Mouse (Mus musculus) hindbrain, embryonic 13.5 days (tissue): ENCODE data around the gene Ndufv3. TPM values are rescaled to one million over a fixed set of nuclear protein-coding genes. Genes with fewer than 3 reads are reported as not detected.

Experiments
- ATAC-seq: fragments of 200-750 bp; cut with Nextera tagmentation; 2 replicates; pipeline ENCODE4 v1.8.0; 2017; ENCODE audit warnings: moderate TSS enrichment; ENCODE audit not compliant: low FRiP score
- H3K27ac ChIP-seq: fragments of 300-500 bp; sonication (generic); 2 replicates; pipeline ENCODE4 v1.5.1; 2015; ENCODE audit warnings: inconsistent platforms, mild to moderate bottlenecking, moderate library complexity
- H3K27me3 ChIP-seq: fragments of 300-500 bp; sonication (generic); 2 replicates; pipeline ENCODE4 v1.6.1; 2015; ENCODE audit warnings: mild to moderate bottlenecking, inconsistent platforms
- H3K36me3 ChIP-seq: fragments of 300-500 bp; sonication (generic); 2 replicates; pipeline ENCODE4 v1.6.1; 2015; ENCODE audit warnings: mild to moderate bottlenecking, inconsistent platforms
- H3K4me1 ChIP-seq: fragments of 300-500 bp; sonication (generic); replicated peaks from 2 replicates; pipeline ENCODE4 v1.6.1; 2015; ENCODE audit warnings: inconsistent platforms
- H3K4me2 ChIP-seq: fragments of 300-500 bp; sonication (generic); 2 replicates; pipeline ENCODE4 v1.6.1; 2015; ENCODE audit warnings: inconsistent platforms, mild to moderate bottlenecking, moderate library complexity
- H3K4me3 ChIP-seq: fragments of 300-500 bp; sonication (generic); 2 replicates; pipeline ENCODE4 v1.5.1; 2015; ENCODE audit warnings: mild to moderate bottlenecking, inconsistent platforms
- H3K9ac ChIP-seq: fragments of 300-500 bp; sonication (generic); 2 replicates; pipeline ENCODE4 v1.6.1; 2015; ENCODE audit warnings: mild to moderate bottlenecking, inconsistent platforms
- H3K9me3 ChIP-seq: fragments of 300-500 bp; sonication (generic); 2 replicates; pipeline ENCODE4 v1.6.1; 2016; ENCODE audit warnings: inconsistent platforms
- WGBS: fragments of 180-500 bp; shearing (Covaris S2); methylation state at CpG from one replicate; pipeline ENCODE4 v1.1.7; 2015; 5-methylcytosine and 5-hydroxymethylcytosine counted together
- polyA plus RNA-seq: library from polyadenylated mRNA; unstranded; fragments of >200 nt; fragmentation: Nextera tagmentation; extraction: Ambion mirVana; gene quantifications from 2 replicates; pipeline ENCODE4 v1.2.1, GENCODE M21; 2015

The Ndufv3 gene
- polyA plus RNA-seq = 399 and 414 TPM in 2 replicates

DNA sequence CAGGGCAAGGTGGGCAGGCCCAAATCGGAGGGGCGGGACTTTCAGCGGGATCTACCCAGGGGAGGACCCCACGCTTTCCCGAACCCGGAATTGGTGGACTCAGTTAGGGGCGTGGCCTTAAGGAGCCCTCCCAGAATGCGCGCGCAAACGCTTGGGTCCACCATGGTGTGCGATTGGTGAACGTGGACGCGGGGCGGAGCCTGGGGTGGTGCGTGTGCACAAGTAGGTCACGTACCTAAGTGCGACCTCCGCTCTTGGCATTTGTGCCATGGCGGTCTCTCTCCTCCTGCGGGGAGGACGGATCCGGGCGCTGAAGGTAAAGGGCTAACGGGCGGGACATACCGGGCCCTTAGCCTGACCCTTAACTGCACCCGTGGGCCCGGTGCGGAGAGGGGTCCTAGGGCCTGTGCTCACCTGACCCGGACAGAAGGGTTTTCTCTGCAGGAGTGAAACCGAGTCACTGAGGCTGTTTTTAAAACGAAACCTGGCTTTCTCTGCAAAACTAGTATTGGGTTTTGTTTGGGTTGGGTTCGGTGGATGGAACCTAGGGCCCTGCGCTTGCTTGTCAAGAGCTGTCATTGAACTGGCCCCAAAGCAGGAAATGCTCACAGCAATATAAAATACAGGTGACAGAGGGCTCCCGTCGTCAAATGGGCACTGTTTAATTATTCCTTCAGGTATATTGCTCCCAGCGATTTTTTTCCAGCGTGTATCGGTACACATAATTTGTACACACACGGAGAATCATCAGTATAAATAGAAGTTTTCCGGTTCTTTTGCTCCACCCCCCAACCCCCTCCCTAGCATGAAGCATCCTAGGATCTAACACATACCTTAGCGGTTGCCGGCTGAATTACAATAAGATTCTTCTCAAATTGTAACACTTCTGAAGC lies at the start of gene Ndufv3, which contains the start of gene Wdr4:
TSS of gene Ndufv3 (plus strand) at position 170 of the 893 bp plus-strand sequence.
TSS of gene Wdr4 (minus strand) at position 35 of the 893 bp plus-strand sequence.
- peaks cover 44% of the 10 kb centered on the region for H3K4me1 ChIP-seq
- H3K4me3 ChIP-seq = peak within 1 kb of the TSS; percentile 60
- ATAC-seq = peak; percentile 92
- H3K4me2 ChIP-seq = peak within 1 kb of the TSS; percentile 75
- under 1% methylated on average over 45 of the region's 45 CpGs for WGBS
- peak within 1 kb of the TSS; percentile 77 for H3K9ac ChIP-seq
- H3K36me3 ChIP-seq = peaks cover 20% of the 10 kb centered on the region
- H3K27ac ChIP-seq = peak within 1 kb of the TSS; percentile 82
- no peaks in the 10 kb centered on the region for H3K27me3 ChIP-seq
- H3K9me3 ChIP-seq = no peaks in the 10 kb centered on the region

DNA sequence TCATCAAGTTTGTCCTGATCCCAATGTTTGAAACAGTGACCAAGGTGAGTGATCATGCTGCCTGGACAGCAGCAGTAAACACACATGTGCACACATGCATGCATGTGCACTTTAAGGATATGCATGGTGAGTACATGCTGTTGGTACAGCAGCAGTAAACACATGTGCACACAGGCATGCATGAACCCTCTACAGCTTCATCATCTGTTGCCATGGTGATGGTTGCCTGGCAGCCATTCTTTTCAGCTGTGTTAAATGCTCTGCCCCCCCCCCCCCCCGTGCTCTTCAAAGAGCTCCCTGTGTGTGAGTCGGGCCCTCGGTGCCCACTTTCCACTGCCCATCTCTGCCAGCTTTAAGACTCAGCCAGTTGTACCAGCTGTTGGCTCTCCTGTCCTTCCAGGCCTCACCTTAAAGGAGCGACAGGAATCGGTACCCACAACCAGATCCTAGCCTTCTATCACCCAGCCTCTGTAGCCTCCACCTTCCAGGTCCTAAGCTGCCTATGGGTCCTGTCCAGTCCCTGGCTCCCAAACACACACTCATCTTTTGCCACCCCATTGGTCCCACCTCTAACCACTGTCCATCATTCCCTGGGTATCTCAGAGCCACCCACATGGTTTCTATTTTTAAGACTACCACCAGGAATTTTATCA lies 49.0 kb upstream of the Ndufv3 start:
- H3K9me3 ChIP-seq = 0 out of 2 replicates have a peak, but pooled peaks cover 3% of the 10 kb centered on the region
- 46% methylated on average over 5 of the region's 5 CpGs for WGBS
- peaks cover 88% of the 10 kb centered on the region for H3K36me3 ChIP-seq
- H3K27ac ChIP-seq = no peak overlapping the region
- peak; percentile 82 for ATAC-seq
- H3K4me1 ChIP-seq = peaks cover 16% of the 10 kb centered on the region
- H3K27me3 ChIP-seq = no peaks in the 10 kb centered on the region
- no peak overlapping the region for H3K4me3 ChIP-seq
- no peak overlapping the region for H3K4me2 ChIP-seq
- H3K9ac ChIP-seq = no peak overlapping the region

DNA sequence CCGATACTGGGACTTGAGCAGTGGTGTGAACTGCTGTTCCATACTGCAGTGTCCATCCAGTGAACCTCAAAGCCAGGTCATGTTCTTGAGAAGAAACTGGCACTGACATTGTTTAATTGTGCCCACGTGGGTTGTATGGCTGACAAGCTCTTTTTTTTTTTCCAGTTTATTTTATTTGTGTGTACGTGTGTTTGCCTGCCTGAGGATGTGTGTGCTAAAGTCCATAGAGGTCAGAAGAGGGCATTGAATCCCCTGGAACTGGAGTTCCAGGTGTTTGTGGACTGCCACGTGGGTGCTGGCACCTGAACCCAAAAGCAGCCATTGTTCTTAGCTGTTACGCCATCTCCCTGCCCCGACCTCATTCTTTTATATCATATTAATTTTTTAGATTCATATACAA lies 45.5 kb upstream of the Ndufv3 start:
- no peaks in the 10 kb centered on the region for H3K9me3 ChIP-seq
- no peaks in the 10 kb centered on the region for H3K27me3 ChIP-seq
- peaks cover 70% of the 10 kb centered on the region for H3K36me3 ChIP-seq
- H3K9ac ChIP-seq = no peak overlapping the region
- peaks cover 19% of the 10 kb centered on the region for H3K4me1 ChIP-seq
- no peak overlapping the region for H3K4me3 ChIP-seq
- no peak for ATAC-seq
- H3K4me2 ChIP-seq = no peak overlapping the region
- 82% methylated on average over 6 of the region's 6 CpGs for WGBS
- peak overlapping the region; percentile 44; the same call in 1 of the 2 replicates for H3K27ac ChIP-seq

DNA sequence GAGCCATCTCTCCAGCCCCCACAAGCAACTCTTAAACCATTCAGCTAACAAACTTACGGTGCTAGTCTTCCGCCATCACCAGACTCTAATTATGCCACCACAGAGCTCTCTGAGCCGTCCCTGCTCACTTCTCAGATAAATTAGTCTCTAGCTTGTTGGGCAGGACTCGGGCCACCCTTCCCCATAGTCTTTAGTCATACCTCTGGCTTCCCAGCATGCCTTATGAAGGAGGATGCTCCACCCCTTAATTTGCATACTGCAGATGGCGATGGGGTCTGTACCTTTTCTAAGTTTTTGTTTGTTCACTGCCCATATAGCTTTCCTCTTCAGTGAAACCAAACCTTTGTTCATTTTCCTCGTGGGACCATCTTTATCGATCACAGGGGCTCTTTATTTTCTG lies 41.3 kb upstream of the Ndufv3 start:
- H3K27me3 ChIP-seq = no peaks in the 10 kb centered on the region; the same call in 1 of the 2 replicates
- no peak for ATAC-seq
- peaks cover 33% of the 10 kb centered on the region for H3K36me3 ChIP-seq
- no peak overlapping the region for H3K9ac ChIP-seq
- H3K4me1 ChIP-seq = 0 out of 2 replicates have a peak, but pooled peaks cover 2% of the 10 kb centered on the region
- H3K27ac ChIP-seq = no peak overlapping the region
- 84% methylated on average over 7 of the region's 7 CpGs for WGBS
- H3K4me2 ChIP-seq = no peak overlapping the region
- H3K4me3 ChIP-seq = no peak overlapping the region
- H3K9me3 ChIP-seq = no peaks in the 10 kb centered on the region

DNA sequence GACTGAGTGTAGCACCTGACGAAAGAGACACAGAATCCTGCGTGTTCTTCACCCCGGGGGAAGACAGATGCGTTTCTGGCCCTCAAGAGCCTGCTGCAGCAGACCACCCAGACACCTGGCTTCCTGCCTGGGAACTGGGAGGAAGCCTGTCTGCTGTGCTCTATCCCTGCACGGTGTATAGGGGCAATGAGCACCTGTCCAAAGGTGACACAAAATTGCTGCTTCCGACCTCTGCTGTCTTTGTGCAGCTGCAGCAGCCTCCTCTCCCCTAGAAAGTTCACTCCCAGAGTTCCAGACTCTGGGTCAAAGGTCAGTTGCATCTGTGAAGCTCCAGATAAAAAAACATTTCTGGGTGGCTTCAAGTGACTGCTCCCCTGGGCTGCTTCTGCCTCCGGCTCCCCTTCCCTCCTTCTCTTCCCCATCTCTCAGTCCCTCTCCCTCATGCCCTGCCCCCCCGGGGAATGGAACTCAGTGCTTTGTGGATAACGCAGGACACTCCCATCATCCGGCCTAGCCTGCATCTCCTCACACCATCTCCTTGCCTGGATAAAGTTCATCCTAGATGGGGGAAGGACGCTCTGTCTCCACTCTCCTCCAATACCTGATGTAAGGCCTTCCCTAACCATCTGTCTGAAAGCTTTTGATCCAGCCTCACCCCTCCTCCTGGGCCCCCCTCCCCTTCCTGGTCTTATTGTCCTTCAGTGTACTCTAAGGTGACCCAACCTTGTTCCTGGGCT lies 40.6 kb upstream of the Ndufv3 start:
- H3K4me1 ChIP-seq = 0 out of 2 replicates have a peak, but pooled peaks cover 2% of the 10 kb centered on the region
- H3K27ac ChIP-seq = no peak overlapping the region
- H3K9ac ChIP-seq = 0 out of 2 replicates have a peak overlapping the region, but pooled peaks have one; percentile 2
- 62% methylated on average over 11 of the region's 11 CpGs for WGBS
- H3K4me3 ChIP-seq = no peak overlapping the region
- no peak overlapping the region for H3K4me2 ChIP-seq
- ATAC-seq = no peak
- no peaks in the 10 kb centered on the region; the same call in 1 of the 2 replicates for H3K27me3 ChIP-seq
- H3K9me3 ChIP-seq = no peaks in the 10 kb centered on the region
- H3K36me3 ChIP-seq = peaks cover 29% of the 10 kb centered on the region

DNA sequence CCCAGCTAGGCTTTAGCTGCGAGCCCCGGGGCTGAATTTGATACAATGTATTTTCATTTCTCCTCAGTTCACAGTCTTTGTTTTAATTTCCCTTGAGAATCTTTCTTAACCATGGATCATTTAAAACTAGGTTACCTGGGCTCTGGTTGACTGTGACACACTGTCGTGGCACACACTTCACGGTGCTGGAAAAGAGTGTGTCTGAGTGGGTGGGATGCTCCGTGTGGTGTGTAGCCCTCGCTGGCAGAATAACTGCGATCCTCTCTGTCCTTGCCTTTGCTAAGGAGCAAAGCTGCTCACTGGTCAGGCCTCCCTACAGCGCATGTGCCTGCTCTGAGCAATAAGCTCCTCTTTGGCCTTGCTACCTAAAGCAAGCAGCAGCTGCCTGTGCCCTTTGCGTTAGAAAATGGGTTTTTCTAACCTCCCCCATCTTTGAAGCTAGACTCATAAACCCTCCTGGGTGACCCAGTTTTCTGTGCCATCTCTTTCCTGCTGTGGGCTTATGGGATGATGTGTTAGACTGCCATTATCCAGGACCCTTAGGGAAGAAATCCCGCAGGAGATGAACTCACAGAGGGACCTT lies 33.2 kb upstream of the Ndufv3 start:
- peaks cover 16% of the 10 kb centered on the region for H3K4me1 ChIP-seq
- H3K4me3 ChIP-seq = no peak overlapping the region
- H3K4me2 ChIP-seq = no peak overlapping the region
- ATAC-seq = no peak
- peak overlapping the region; percentile 76 for H3K27ac ChIP-seq
- H3K9ac ChIP-seq = peak overlapping the region; percentile 31; the same call in 1 of the 2 replicates
- H3K27me3 ChIP-seq = 0 out of 2 replicates have a peak, but pooled peaks cover 7% of the 10 kb centered on the region
- 66% methylated on average over 10 of the region's 10 CpGs for WGBS
- H3K9me3 ChIP-seq = no peaks in the 10 kb centered on the region
- H3K36me3 ChIP-seq = no peaks in the 10 kb centered on the region

DNA sequence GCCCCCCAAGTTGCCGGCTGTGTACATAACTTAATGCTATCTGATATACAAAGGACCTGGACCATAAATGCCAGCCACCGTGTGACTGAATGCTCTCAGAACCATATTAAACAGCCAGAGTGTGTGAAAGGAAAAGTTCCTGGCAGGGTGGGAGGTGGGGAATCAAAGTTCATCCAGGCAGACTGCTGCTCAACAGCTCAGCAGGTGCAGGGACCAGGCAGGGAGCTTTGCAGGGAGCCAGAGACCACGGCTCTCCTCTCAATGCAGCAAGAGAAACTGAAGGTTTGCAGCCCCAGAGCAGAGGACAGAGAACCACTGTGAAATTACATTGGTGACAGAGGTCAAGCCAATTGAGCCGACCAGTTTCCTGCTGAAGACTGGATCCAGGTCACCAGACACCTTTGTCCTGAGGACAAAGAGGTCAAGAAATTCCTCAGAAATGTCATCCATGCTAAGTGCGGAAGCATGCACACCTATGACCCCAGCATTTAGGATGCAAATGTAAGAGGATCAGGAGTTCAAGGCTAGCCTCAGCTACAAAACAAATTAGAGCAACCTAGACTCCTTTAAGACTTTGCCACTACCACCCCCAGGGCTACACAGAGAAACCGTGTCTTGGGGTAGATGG lies 32.4 kb upstream of the Ndufv3 start:
- H3K9me3 ChIP-seq = no peaks in the 10 kb centered on the region
- ATAC-seq = no peak
- peaks cover 16% of the 10 kb centered on the region for H3K4me1 ChIP-seq
- no peak overlapping the region for H3K4me3 ChIP-seq
- H3K36me3 ChIP-seq = no peaks in the 10 kb centered on the region
- H3K27me3 ChIP-seq = 0 out of 2 replicates have a peak, but pooled peaks cover 7% of the 10 kb centered on the region
- H3K9ac ChIP-seq = no peak overlapping the region
- H3K4me2 ChIP-seq = no peak overlapping the region
- H3K27ac ChIP-seq = peak overlapping the region; percentile 76
- WGBS = 25% methylated on average over 6 of the region's 6 CpGs

DNA sequence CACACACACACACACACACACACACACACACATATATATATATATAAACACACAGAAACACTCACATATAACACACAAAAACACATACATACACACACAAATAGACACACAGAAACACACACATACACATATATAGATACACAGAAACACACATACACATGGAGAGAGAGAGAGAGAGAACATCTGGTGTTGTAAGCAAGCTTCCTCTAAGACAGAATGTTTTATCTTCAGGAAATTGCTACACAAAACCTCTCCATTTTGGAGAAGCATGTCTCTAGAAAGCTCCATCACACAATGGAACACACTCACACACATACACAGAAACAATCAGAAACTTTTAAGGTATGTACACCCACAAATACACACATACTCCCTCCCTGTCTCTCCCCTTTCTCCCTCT lies 28.6 kb upstream of the Ndufv3 start:
- Histone ChIP-seq H3K9me3 (no peaks in the 10 kb centered on the region), H3K4me3 (no peak overlapping the region)
- no peak for ATAC-seq

DNA sequence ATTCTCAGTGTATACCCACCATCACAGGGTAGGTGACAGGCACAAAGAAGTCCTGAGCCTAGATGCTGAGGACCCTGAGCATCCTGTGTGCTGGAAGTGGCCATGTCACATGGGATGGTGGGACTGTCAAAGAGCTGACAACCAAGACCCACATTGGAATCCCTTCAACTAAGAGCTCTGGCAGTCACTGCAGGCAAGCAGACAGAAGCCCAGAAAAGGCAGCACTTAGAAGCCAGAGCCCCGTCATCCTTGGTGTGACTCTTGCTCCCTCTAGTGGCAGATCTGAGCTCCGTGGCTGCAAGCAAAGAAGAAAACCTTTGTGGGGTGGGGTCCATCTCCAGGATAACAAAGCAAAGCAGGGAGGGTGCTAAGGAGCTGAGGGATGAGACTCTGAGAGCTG lies 27.5 kb upstream of the Ndufv3 start:
- peaks cover 24% of the 10 kb centered on the region for H3K36me3 ChIP-seq
- H3K9ac ChIP-seq = no peak overlapping the region
- 2% methylated on average over 2 of the region's 2 CpGs for WGBS
- H3K4me1 ChIP-seq = peaks cover 6% of the 10 kb centered on the region
- H3K4me3 ChIP-seq = no peak overlapping the region
- no peak overlapping the region for H3K4me2 ChIP-seq
- H3K27me3 ChIP-seq = 0 out of 2 replicates have a peak, but pooled peaks cover 7% of the 10 kb centered on the region
- H3K9me3 ChIP-seq = no peaks in the 10 kb centered on the region
- ATAC-seq = peak; percentile 71
- no peak overlapping the region for H3K27ac ChIP-seq

More for the DNA sequence above, 28.6 kb upstream of the Ndufv3 start:
- Histone ChIP-seq H3K27me3 (0 out of 2 replicates have a peak, but pooled peaks cover 7% of the 10 kb centered on the region), H3K27ac (no peak overlapping the region), H3K4me1 (peaks cover 16% of the 10 kb centered on the region), H3K9ac (0 out of 2 replicates have a peak overlapping the region, but pooled peaks have one; percentile 3), H3K4me2 (no peak overlapping the region), H3K36me3 (peaks cover 15% of the 10 kb centered on the region)

DNA sequence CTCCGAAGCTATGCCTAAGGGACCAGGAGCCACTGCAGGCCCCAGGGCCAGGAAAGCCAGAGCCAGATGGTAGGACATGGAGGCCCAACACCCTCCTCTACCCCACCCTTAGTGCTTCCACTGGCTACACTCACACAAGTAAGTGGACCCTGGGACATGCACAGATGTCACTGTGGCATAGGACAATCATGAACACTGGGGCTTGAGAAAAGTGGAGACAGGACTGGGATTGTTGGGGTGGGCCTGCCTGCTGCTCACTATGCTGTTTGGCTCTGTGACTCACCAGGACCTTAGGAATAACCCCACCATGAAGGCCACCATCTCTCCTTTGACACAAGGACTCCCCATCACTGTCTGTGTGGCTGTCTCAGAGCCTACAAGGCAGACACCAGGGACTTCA lies 24.9 kb upstream of the Ndufv3 start:
- H3K4me2 ChIP-seq = no peak overlapping the region
- WGBS = 95% methylated on average over 1 of the region's 1 CpGs
- H3K4me1 ChIP-seq = no peaks in the 10 kb centered on the region
- H3K27ac ChIP-seq = no peak overlapping the region
- no peaks in the 10 kb centered on the region for H3K27me3 ChIP-seq
- no peaks in the 10 kb centered on the region for H3K9me3 ChIP-seq
- H3K36me3 ChIP-seq = peaks cover 49% of the 10 kb centered on the region
- no peak overlapping the region for H3K9ac ChIP-seq
- no peak for ATAC-seq
- H3K4me3 ChIP-seq = no peak overlapping the region

DNA sequence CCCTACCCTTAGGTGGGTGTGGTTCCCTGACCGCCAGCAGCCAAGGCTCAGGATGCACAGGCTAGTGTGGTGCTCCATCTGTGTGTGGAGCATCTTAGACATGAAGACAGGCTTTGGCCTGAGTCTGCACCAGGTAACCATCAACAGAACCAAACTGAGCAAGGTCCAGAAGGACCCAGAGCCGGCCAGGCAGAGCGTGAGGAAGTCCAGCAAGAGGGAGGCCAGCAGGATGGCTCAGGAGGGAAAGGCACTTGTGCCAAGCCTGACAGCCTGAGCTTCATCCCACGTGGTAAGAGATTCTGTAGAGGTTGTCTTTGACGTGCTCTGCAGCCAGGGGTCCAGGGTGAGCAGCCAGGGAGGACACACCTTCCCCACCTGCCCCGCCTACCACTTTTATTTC lies 22.2 kb upstream of the Ndufv3 start:
- 86% methylated on average over 6 of the region's 6 CpGs for WGBS
- H3K27me3 ChIP-seq = no peaks in the 10 kb centered on the region
- no peak for ATAC-seq
- H3K36me3 ChIP-seq = peaks cover 75% of the 10 kb centered on the region
- no peaks in the 10 kb centered on the region for H3K4me1 ChIP-seq
- H3K9me3 ChIP-seq = no peaks in the 10 kb centered on the region
- H3K9ac ChIP-seq = no peak overlapping the region
- no peak overlapping the region for H3K27ac ChIP-seq
- no peak overlapping the region for H3K4me3 ChIP-seq
- no peak overlapping the region for H3K4me2 ChIP-seq
